Mouse (Mus musculus): ENCODE results near the gene Itpr2. TPM values are rescaled to one million over a fixed set of nuclear protein-coding genes. Genes with fewer than 3 reads are reported as not detected.
A peak's percentile ranks its signal among the peaks of the same experiment; 100 is the strongest.

The Itpr2 gene
- total and polyA plus RNA-seq, 2 experiments from 2014 or later: 8.0 to 8.4 TPM

GRCm38 (mm10) chr6:146396253-146396652 lies 105.8 kb downstream of the Itpr2 start:
- H3K4me2 ChIP-seq (ENCODE audit: low read depth): no peak overlapping the region
- H3K4me3 ChIP-seq (ENCODE audit: low read depth, low read length): no peak overlapping the region
- H3K4me1 ChIP-seq (ENCODE audit: insufficient read depth): no peaks in the 10 kb centered on the region
- WGBS: 90% methylated on average over 5 of the region's 5 CpGs
- H3K36me3 ChIP-seq (ENCODE audit: insufficient read depth): no peaks in the 10 kb centered on the region
- DNase-seq: no peak
- no peaks in the 10 kb centered on the region for H3K27me3 ChIP-seq (ENCODE audit: insufficient read depth, low read length)
- H3K9me3 ChIP-seq (ENCODE audit: low read length): no peaks in the 10 kb centered on the region
- no peak overlapping the region for H3K27ac ChIP-seq (ENCODE audit: low read depth, low read length)
- no peak overlapping the region for H3K9ac ChIP-seq
- no peak for TF ChIP-seq CTCF (IDR thresholded peaks at IDR 0.05; ENCODE audit: low read depth)
- ATAC-seq: no peak

- H3K27ac ChIP-seq (ENCODE audit: low read depth, low read length): no peak overlapping the region
- H3K4me2 ChIP-seq (ENCODE audit: low read depth): no peak overlapping the region
- H3K36me3 ChIP-seq (ENCODE audit: insufficient read depth): no peaks in the 10 kb centered on the region
- no peak overlapping the region for H3K9ac ChIP-seq
- no peaks in the 10 kb centered on the region for H3K4me1 ChIP-seq (ENCODE audit: insufficient read depth)
- no peaks in the 10 kb centered on the region for H3K27me3 ChIP-seq (ENCODE audit: insufficient read depth, low read length)
- TF ChIP-seq CTCF (IDR thresholded peaks at IDR 0.05; ENCODE audit: low read depth): no peak
- DNase-seq: no peak
- no peak overlapping the region for H3K4me3 ChIP-seq (ENCODE audit: low read depth, low read length)
- H3K9me3 ChIP-seq (ENCODE audit: low read length): no peaks in the 10 kb centered on the region
- 92% methylated on average over 4 of the region's 4 CpGs for WGBS
- no peak for ATAC-seq
These were observed 106.4 kb downstream of the Itpr2 start for GRCm38 (mm10) chr6:146395616-146396015.

GRCm38 (mm10) chr6:146392188-146392587 lies 109.8 kb downstream of the Itpr2 start:
- Histone ChIP-seq H3K4me3 (ENCODE audit: low read depth, low read length) (no peak overlapping the region), H3K9ac (no peak overlapping the region), H3K4me1 (ENCODE audit: insufficient read depth) (no peaks in the 10 kb centered on the region), H3K36me3 (ENCODE audit: insufficient read depth) (no peaks in the 10 kb centered on the region), H3K27ac (ENCODE audit: low read depth, low read length) (no peak overlapping the region), H3K4me2 (ENCODE audit: low read depth) (no peak overlapping the region), H3K27me3 (ENCODE audit: insufficient read depth, low read length) (no peaks in the 10 kb centered on the region), H3K9me3 (ENCODE audit: low read length) (no peaks in the 10 kb centered on the region)
- TF ChIP-seq CTCF (IDR thresholded peaks at IDR 0.05; ENCODE audit: low read depth): peak; percentile 34
- DNase-seq (no peak), ATAC-seq (no peak)
- WGBS: 88% methylated on average over 2 of the region's 2 CpGs

- H3K27me3 ChIP-seq (ENCODE audit: insufficient read depth, low read length): no peaks in the 10 kb centered on the region
- no peak overlapping the region for H3K9ac ChIP-seq
- TF ChIP-seq CTCF (IDR thresholded peaks at IDR 0.05; ENCODE audit: low read depth): peak; percentile 28; the same call in 1 of the 2 replicates
- WGBS: 89% methylated on average over 4 of the region's 4 CpGs
- no peaks in the 10 kb centered on the region for H3K9me3 ChIP-seq (ENCODE audit: low read length)
- H3K4me3 ChIP-seq (ENCODE audit: low read depth, low read length): no peak overlapping the region
- H3K4me1 ChIP-seq (ENCODE audit: insufficient read depth): no peaks in the 10 kb centered on the region
- H3K36me3 ChIP-seq (ENCODE audit: insufficient read depth): no peaks in the 10 kb centered on the region
- no peak overlapping the region for H3K27ac ChIP-seq (ENCODE audit: low read depth, low read length)
- no peak for DNase-seq
- ATAC-seq: no peak
- H3K4me2 ChIP-seq (ENCODE audit: low read depth): no peak overlapping the region
These were observed 111.9 kb downstream of the Itpr2 start for GRCm38 (mm10) chr6:146390159-146390558.

- no peak overlapping the region for H3K9ac ChIP-seq
- no peaks in the 10 kb centered on the region for H3K4me1 ChIP-seq (ENCODE audit: insufficient read depth)
- H3K27ac ChIP-seq (ENCODE audit: low read depth, low read length): no peak overlapping the region
- no peaks in the 10 kb centered on the region for H3K27me3 ChIP-seq (ENCODE audit: insufficient read depth, low read length)
- H3K9me3 ChIP-seq (ENCODE audit: low read length): no peaks in the 10 kb centered on the region
- no peak overlapping the region for H3K4me2 ChIP-seq (ENCODE audit: low read depth)
- 74% methylated on average over 4 of the region's 4 CpGs for WGBS
- DNase-seq (no peak), ATAC-seq (no peak)
- H3K36me3 ChIP-seq (ENCODE audit: insufficient read depth): no peaks in the 10 kb centered on the region
- no peak for TF ChIP-seq CTCF (IDR thresholded peaks at IDR 0.05; ENCODE audit: low read depth)
- no peak overlapping the region for H3K4me3 ChIP-seq (ENCODE audit: low read depth, low read length)
These were observed 114.0 kb downstream of the Itpr2 start for GRCm38 (mm10) chr6:146388010-146388409.

- Histone ChIP-seq H3K9me3 (ENCODE audit: low read length) (no peaks in the 10 kb centered on the region), H3K9ac (no peak overlapping the region), H3K27ac (ENCODE audit: low read depth, low read length) (no peak overlapping the region), H3K4me3 (ENCODE audit: low read depth, low read length) (no peak overlapping the region), H3K27me3 (ENCODE audit: insufficient read depth, low read length) (no peaks in the 10 kb centered on the region), H3K4me1 (ENCODE audit: insufficient read depth) (no peaks in the 10 kb centered on the region), H3K4me2 (ENCODE audit: low read depth) (no peak overlapping the region), H3K36me3 (ENCODE audit: insufficient read depth) (no peaks in the 10 kb centered on the region)
- 25% methylated on average over 6 of the region's 6 CpGs for WGBS
- ATAC-seq: peak; percentile 82; the same call in 1 of the 2 replicates
- peak; percentile 17 for DNase-seq
- no peak for TF ChIP-seq CTCF (IDR thresholded peaks at IDR 0.05; ENCODE audit: low read depth)
These were observed 114.8 kb downstream of the Itpr2 start for GRCm38 (mm10) chr6:146387039-146387713.

GRCm38 (mm10) chr6:146379263-146379662 lies 122.8 kb downstream of the Itpr2 start:
- H3K9ac ChIP-seq: no peak overlapping the region
- no peaks in the 10 kb centered on the region for H3K9me3 ChIP-seq (ENCODE audit: low read length)
- H3K36me3 ChIP-seq (ENCODE audit: insufficient read depth): no peaks in the 10 kb centered on the region
- 82% methylated on average over 8 of the region's 8 CpGs for WGBS
- H3K4me3 ChIP-seq (ENCODE audit: low read depth, low read length): no peak overlapping the region
- ATAC-seq: no peak
- TF ChIP-seq CTCF (IDR thresholded peaks at IDR 0.05; ENCODE audit: low read depth): no peak
- H3K4me1 ChIP-seq (ENCODE audit: insufficient read depth): no peaks in the 10 kb centered on the region
- no peak overlapping the region for H3K27ac ChIP-seq (ENCODE audit: low read depth, low read length)
- no peak for DNase-seq
- no peak overlapping the region for H3K4me2 ChIP-seq (ENCODE audit: low read depth)
- H3K27me3 ChIP-seq (ENCODE audit: insufficient read depth, low read length): no peaks in the 10 kb centered on the region

Data from forebrain, postnatal 0 days (tissue).